Mouse (Mus musculus) heart, postnatal 0 days (tissue): ENCODE measurements around the gene Zbtb32.

ENCODE experiments used
- CTCF ChIP-seq: IDR thresholded peaks from 2 replicates; pipeline ENCODE4 v1.5.1; 2016; ENCODE audit warnings: antibody characterized with exemption, control low read depth, low read depth
- EP300 ChIP-seq: IDR thresholded peaks from 2 replicates; pipeline ENCODE4 v1.6.1; 2016; ENCODE audit warnings: antibody characterized with exemption, low read depth

GRCm38 (mm10) chr7:30585170-30585569 is 13.5 kb downstream of the Zbtb32 start:
- TF ChIP-seq CTCF (no peak), EP300 (no peak)
